Mouse (Mus musculus): ENCODE measurements around the gene Nkx1-2. TPM values are rescaled to one million over a fixed set of nuclear protein-coding genes. Genes with fewer than 3 reads are reported as not detected.

Nkx1-2 gene
- polyA plus RNA-seq, 1 experiment from 2014 or later: 0.57 TPM

GRCm38 (mm10) chr7:132610468-132611318, 11.3 kb upstream of the Nkx1-2 start, which contains the start of gene Lhpp:
Gene Lhpp (plus strand): TSS chr7:132610638.
- no peak for TF ChIP-seq CTCF (IDR thresholded peaks at IDR 0.05; ENCODE audit: low read depth)

GRCm38 (mm10) chr7:132608316-132609020, 9.0 kb upstream of the Nkx1-2 start:
- Histone ChIP-seq H3K27me3 (replicated peaks; ENCODE audit: control insufficient read depth, insufficient read depth, low read length) (no peaks in the 10 kb centered on the region), H3K36me3 (ENCODE audit: control insufficient read depth, insufficient read depth) (no peaks in the 10 kb centered on the region), H3K9me3 (ENCODE audit: control insufficient read depth) (no peaks in the 10 kb centered on the region), H3K4me1 (replicated peaks; ENCODE audit: control insufficient read depth, insufficient read depth, low read length) (peaks cover 2% of the 10 kb centered on the region; the same call in 1 of the 2 replicates), H3K4me2 (replicated peaks; ENCODE audit: low read depth) (no peak overlapping the region), H3K4me3 (ENCODE audit: low read depth, low read length) (no peak overlapping the region), H3K27ac (ENCODE audit: low read depth, low read length) (no peak overlapping the region), H3K9ac (ENCODE audit: low read depth, low read length) (no peak overlapping the region)
- 95% methylated on average over 4 of the region's 4 CpGs for WGBS
- no peak for TF ChIP-seq CTCF (IDR thresholded peaks at IDR 0.05; ENCODE audit: low read depth)
- ATAC-seq: no peak

More at GRCm38 (mm10) chr7:132610468-132611318, 11.3 kb upstream of the Nkx1-2 start, which contains the start of gene Lhpp:
- H3K27ac ChIP-seq (ENCODE audit: low read depth, low read length): peak within 1 kb of the TSS; percentile 61
- H3K9me3 ChIP-seq (ENCODE audit: control insufficient read depth): no peaks in the 10 kb centered on the region
- peak; percentile 93 for ATAC-seq
- WGBS: 6% methylated on average over 44 of the region's 44 CpGs
- no peaks in the 10 kb centered on the region for H3K27me3 ChIP-seq (replicated peaks; ENCODE audit: control insufficient read depth, insufficient read depth, low read length)
- no peaks in the 10 kb centered on the region for H3K36me3 ChIP-seq (ENCODE audit: control insufficient read depth, insufficient read depth)
- peak within 1 kb of the TSS; percentile 72 for H3K4me2 ChIP-seq (replicated peaks; ENCODE audit: low read depth)
- peaks cover 2% of the 10 kb centered on the region; the same call in 1 of the 2 replicates for H3K4me1 ChIP-seq (replicated peaks; ENCODE audit: control insufficient read depth, insufficient read depth, low read length)
- no peak within 1 kb of the TSS; the same call in 1 of the 2 replicates for H3K9ac ChIP-seq (ENCODE audit: low read depth, low read length)
- peak within 1 kb of the TSS; percentile 61 for H3K4me3 ChIP-seq (ENCODE audit: low read depth, low read length)

DNA sequence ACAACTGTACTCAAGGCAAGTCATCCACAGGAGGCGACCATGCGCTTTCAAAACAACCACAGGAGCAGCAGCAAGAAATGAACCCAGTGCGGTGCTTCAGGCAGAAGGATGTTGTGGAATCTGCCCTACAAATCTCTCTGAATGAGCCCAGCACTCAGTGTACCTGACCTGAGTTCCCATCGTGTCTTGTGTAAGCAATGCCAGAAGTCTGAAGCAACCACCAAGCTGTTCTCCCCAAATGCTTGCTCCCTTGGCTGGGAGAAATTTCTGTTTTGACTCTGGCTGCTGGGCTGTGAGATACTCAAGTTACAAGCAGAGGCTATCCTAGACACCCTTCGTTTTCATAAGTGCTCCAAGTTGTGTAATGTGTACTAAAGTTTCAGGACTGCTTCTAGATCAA, 6.3 kb upstream of the Nkx1-2 start:
- H3K4me3 ChIP-seq (ENCODE audit: low read depth, low read length): no peak overlapping the region
- no peaks in the 10 kb centered on the region for H3K9me3 ChIP-seq (ENCODE audit: control insufficient read depth)
- no peak overlapping the region for H3K4me2 ChIP-seq (replicated peaks; ENCODE audit: low read depth)
- H3K27ac ChIP-seq (ENCODE audit: low read depth, low read length): no peak overlapping the region
- no peak for ATAC-seq
- H3K36me3 ChIP-seq (ENCODE audit: control insufficient read depth, insufficient read depth): no peaks in the 10 kb centered on the region
- peaks cover 11% of the 10 kb centered on the region for H3K27me3 ChIP-seq (replicated peaks; ENCODE audit: control insufficient read depth, insufficient read depth, low read length)
- H3K9ac ChIP-seq (ENCODE audit: low read depth, low read length): no peak overlapping the region; the same call in 1 of the 2 replicates
- no peak for TF ChIP-seq CTCF (IDR thresholded peaks at IDR 0.05; ENCODE audit: low read depth)
- 64% methylated on average over 5 of the region's 5 CpGs for WGBS
- peaks cover 2% of the 10 kb centered on the region; the same call in 1 of the 2 replicates for H3K4me1 ChIP-seq (replicated peaks; ENCODE audit: control insufficient read depth, insufficient read depth, low read length)

GRCm38 (mm10) chr7:132604720-132605119, 5.3 kb upstream of the Nkx1-2 start:
- H3K9ac ChIP-seq (ENCODE audit: low read depth, low read length): no peak overlapping the region
- no peaks in the 10 kb centered on the region for H3K36me3 ChIP-seq (ENCODE audit: control insufficient read depth, insufficient read depth)
- no peak overlapping the region for H3K4me3 ChIP-seq (ENCODE audit: low read depth, low read length)
- ATAC-seq: no peak
- no peaks in the 10 kb centered on the region for H3K4me1 ChIP-seq (replicated peaks; ENCODE audit: control insufficient read depth, insufficient read depth, low read length)
- peaks cover 18% of the 10 kb centered on the region for H3K27me3 ChIP-seq (replicated peaks; ENCODE audit: control insufficient read depth, insufficient read depth, low read length)
- H3K4me2 ChIP-seq (replicated peaks; ENCODE audit: low read depth): no peak overlapping the region
- H3K9me3 ChIP-seq (ENCODE audit: control insufficient read depth): no peaks in the 10 kb centered on the region
- 85% methylated on average over 4 of the region's 4 CpGs for WGBS
- H3K27ac ChIP-seq (ENCODE audit: low read depth, low read length): no peak overlapping the region
- no peak for TF ChIP-seq CTCF (IDR thresholded peaks at IDR 0.05; ENCODE audit: low read depth)

DNA sequence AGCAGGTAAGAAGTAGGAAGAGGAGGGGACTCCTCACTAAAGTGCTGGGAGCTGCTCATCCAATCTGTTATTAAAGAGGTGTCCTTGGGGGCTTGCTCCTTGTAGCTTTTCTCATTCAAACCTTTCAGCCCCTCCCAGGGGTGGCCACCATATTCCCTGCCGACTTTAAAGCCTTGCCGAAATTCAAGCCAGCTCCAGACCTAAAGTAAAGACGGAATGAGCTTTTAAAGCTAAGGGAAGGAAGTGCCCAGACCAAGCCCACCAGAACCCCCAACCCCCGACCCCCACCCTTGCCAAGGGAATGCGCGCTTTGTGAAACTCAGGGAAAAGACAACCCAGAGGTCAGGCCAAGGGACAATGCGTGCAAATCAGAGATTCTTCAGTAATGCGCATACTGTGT, 1.5 kb upstream of the Nkx1-2 start:
- Histone ChIP-seq H3K9ac (ENCODE audit: low read depth, low read length) (no peak overlapping the region), H3K27me3 (replicated peaks; ENCODE audit: control insufficient read depth, insufficient read depth, low read length) (peaks cover 33% of the 10 kb centered on the region), H3K4me1 (replicated peaks; ENCODE audit: control insufficient read depth, insufficient read depth, low read length) (peaks cover 15% of the 10 kb centered on the region), H3K4me3 (ENCODE audit: low read depth, low read length) (no peak overlapping the region), H3K36me3 (ENCODE audit: control insufficient read depth, insufficient read depth) (no peaks in the 10 kb centered on the region), H3K4me2 (replicated peaks; ENCODE audit: low read depth) (no peak overlapping the region), H3K9me3 (ENCODE audit: control insufficient read depth) (no peaks in the 10 kb centered on the region), H3K27ac (ENCODE audit: low read depth, low read length) (no peak overlapping the region)
- TF ChIP-seq CTCF (IDR thresholded peaks at IDR 0.05; ENCODE audit: low read depth): no peak
- WGBS: 40% methylated on average over 8 of the region's 8 CpGs
- no peak for ATAC-seq

GRCm38 (mm10) chr7:132600026-132600425, 589 bp upstream of the Nkx1-2 start:
- no peaks in the 10 kb centered on the region for H3K9me3 ChIP-seq (ENCODE audit: control insufficient read depth)
- peak overlapping the region; percentile 54; the same call in 1 of the 2 replicates for H3K4me3 ChIP-seq (ENCODE audit: low read depth, low read length)
- H3K27ac ChIP-seq (ENCODE audit: low read depth, low read length): no peak overlapping the region
- peak overlapping the region; percentile 84 for H3K4me2 ChIP-seq (replicated peaks; ENCODE audit: low read depth)
- WGBS: 23% methylated on average over 9 of the region's 9 CpGs
- H3K36me3 ChIP-seq (ENCODE audit: control insufficient read depth, insufficient read depth): no peaks in the 10 kb centered on the region
- peaks cover 33% of the 10 kb centered on the region for H3K27me3 ChIP-seq (replicated peaks; ENCODE audit: control insufficient read depth, insufficient read depth, low read length)
- no peak for TF ChIP-seq CTCF (IDR thresholded peaks at IDR 0.05; ENCODE audit: low read depth)
- H3K9ac ChIP-seq (ENCODE audit: low read depth, low read length): no peak overlapping the region
- no peak for ATAC-seq
- H3K4me1 ChIP-seq (replicated peaks; ENCODE audit: control insufficient read depth, insufficient read depth, low read length): peaks cover 15% of the 10 kb centered on the region
